Mouse (Mus musculus) left cerebral cortex, adult 2 months (tissue): ENCODE data around the gene Gm49416. TPM values are rescaled to one million over a fixed set of nuclear protein-coding genes. Genes with fewer than 3 reads are reported as not detected.
"Not testable (repeated sequence)": the region's sequence is repeated elsewhere in the genome, so short reads cannot be mapped to it uniquely, and the experiment has no call there.

Experiments used
- DNase-seq, 2 experiments: peaks; one replicate each; pipeline ENCODE4 v3.0.0; 2021 to 2022; ENCODE audit warnings: low spot score in 2 of 2, mixed read lengths in 1 of 2; ENCODE audit errors: extremely low spot score in 1 of 2
- H3K27ac ChIP-seq: fragments of 200-600 bp; 2 replicates; pipeline ENCODE4 v1.8.1; 2022
- H3K4me3 ChIP-seq: fragments of 200-600 bp; 2 replicates; pipeline ENCODE4 v1.8.1; 2022
- CTCF ChIP-seq: fragments of 200-600 bp; IDR thresholded peaks from 2 replicates; pipeline ENCODE4 v1.8.1; 2022; ENCODE audit warnings: antibody characterized with exemption, mild to moderate bottlenecking, moderate library complexity
- intact Hi-C: fragments of 180-260 bp; cut with DNase I; formaldehyde crosslinking; loops from one replicate; pipeline ENCODE4 v1.15.1; 2025
- total RNA-seq, 2 experiments: library from RNA; stranded (reverse); gene quantifications; 2 replicates each; pipeline ENCODE4 v1.2.3; 2021

Gene Gm49416
- total RNA-seq, 2 experiments from 2014 or later = 1.2 to 6.7 TPM

- no peak overlapping the region for H3K4me3 ChIP-seq
- no peak for TF ChIP-seq CTCF
- intact Hi-C loops = no loop called here
- H3K27ac ChIP-seq = peak overlapping the region; percentile 75
- no peak for DNase-seq
Measured at GRCm38 (mm10) chr19:8852236-8852928, 36.3 kb upstream of the Gm49416 start.

GRCm38 (mm10) chr19:8853117-8853516 is 35.6 kb upstream of the Gm49416 start:
- peak overlapping the region; percentile 42; the same call in 1 of the 2 replicates for H3K27ac ChIP-seq
- no peak for TF ChIP-seq CTCF
- intact Hi-C loops = no loop called here

DNA sequence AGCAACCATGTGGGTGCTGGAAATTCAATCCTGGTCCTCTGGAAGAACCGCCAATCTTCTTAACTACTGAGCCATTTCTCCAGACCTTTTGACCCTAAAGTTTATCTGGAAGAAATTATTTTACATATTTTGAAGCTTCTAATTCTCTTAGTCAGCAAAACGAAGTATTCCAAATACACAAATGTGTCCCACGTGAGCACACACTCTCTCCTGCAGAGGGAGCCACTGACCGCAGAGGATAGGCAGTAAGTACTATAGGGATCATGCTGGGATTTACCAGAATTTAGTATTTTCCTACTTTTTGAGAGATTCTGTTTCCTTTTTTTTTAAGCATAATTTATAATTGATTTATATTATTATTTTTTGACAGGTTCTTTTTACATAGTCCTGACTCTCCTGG is 31.0 kb upstream of the Gm49416 start:
- peak; percentile 73 for TF ChIP-seq CTCF
- no peak for DNase-seq
- intact Hi-C loops = loop anchor here (5.0 kb wide), 1 partner anchor 255 kb away; no protein-coding TSS in a partner anchor

More at GRCm38 (mm10) chr19:8853117-8853516, 35.6 kb upstream of the Gm49416 start:
- H3K4me3 ChIP-seq = no peak overlapping the region
- no peak for DNase-seq

GRCm38 (mm10) chr19:8859018-8859417 is 29.7 kb upstream of the Gm49416 start:
- Histone ChIP-seq H3K4me3 (no peak overlapping the region), H3K27ac (no peak overlapping the region)
- intact Hi-C loops = loop anchor here (5.0 kb wide), 1 partner anchor 253 kb away; no protein-coding TSS in a partner anchor
- peak; percentile 47 for TF ChIP-seq CTCF
- no peak for DNase-seq

More for the DNA sequence above, 31.0 kb upstream of the Gm49416 start:
- Histone ChIP-seq H3K4me3 (no peak overlapping the region), H3K27ac (no peak overlapping the region)

DNA sequence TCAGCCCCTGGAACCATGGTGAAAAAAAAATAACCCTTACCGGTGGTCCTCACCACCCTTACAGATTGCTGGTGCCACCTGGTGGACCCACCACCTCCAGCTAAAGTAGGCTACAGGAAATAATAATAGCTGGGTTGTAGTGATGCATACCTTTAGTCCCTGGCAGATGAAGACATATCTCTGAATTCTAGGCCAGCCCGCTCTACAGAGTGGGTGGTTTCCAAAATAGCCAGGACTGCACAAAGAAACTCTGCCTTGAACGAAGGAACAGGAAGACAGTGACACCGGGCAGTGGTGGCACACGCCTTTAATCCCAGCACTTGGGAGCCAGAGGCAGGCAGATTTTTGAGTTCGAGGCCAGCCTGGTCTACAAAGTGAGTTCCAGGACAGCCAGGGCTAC is 24.5 kb upstream of the Gm49416 start:
- no peak overlapping the region for H3K27ac ChIP-seq
- no peak for DNase-seq
- no peak overlapping the region for H3K4me3 ChIP-seq
- intact Hi-C loops = no loop called here
- TF ChIP-seq CTCF = no peak; the same call in 1 of the 2 replicates

DNA sequence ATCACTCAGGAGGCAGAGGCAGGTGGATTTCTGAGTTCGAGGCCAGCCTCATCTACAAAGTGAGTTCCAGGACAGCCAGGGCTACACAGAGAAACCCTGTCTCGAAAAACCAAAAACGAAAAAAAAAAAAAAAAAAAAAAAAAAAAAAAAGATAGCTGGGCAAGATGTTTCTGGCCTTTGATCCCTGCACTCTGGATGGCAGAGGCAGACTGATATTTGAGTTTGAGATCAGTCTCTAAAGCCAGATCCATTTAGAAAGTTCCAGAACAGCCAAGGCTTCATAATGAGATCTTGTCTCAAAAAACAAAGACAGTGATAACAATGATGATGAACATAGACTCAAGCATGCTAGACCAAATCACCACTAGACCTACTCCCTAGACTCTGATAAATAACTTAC is 18.3 kb upstream of the Gm49416 start:
- not testable (repeated sequence) for H3K27ac ChIP-seq

DNA sequence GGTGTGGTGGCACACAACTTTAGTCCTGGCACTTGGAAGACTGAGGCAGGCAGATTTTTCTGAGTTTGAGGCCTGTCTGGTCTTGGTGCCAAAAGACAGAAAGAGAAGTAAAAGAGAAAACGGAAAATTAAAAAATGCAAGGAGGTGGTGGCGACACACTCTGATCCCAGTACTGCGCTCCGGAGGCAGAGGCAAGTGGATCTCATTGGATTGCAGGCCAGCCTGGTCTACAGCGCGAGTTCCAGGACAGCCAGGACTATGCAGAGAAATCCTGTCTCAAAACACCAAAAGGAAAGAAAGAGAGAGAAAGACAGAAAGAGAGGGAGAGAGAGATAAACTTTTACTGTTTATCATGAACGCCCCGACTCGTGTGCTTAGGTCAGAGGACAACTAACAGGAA is 17.9 kb upstream of the Gm49416 start:
- intact Hi-C loops = loop anchor here (1.0 kb wide), 1 partner anchor 52 kb away; the partner anchor contains the start of gene Ttc9c
- no peak for TF ChIP-seq CTCF

More for the DNA sequence above, 18.3 kb upstream of the Gm49416 start:
- intact Hi-C loops, DNase-seq, H3K4me3 ChIP-seq: not testable (repeated sequence)

GRCm38 (mm10) chr19:8871267-8872186 is 17.2 kb upstream of the Gm49416 start, which contains the start of gene Ubxn1:
TSS of gene Ubxn1 (plus strand) at chr19:8871496.
- DNase-seq = peak; percentile 97 to 99
- Histone ChIP-seq H3K27ac (peak within 1 kb of the TSS; percentile 82), H3K4me3 (peak within 1 kb of the TSS; percentile 88)
- TF ChIP-seq CTCF = no peak
- intact Hi-C loops = loop anchor here (1.0 kb wide), 1 partner anchor 52 kb away; the partner anchor contains the start of gene Ttc9c

More for the DNA sequence above, 17.9 kb upstream of the Gm49416 start:
- no peak for DNase-seq
- H3K27ac ChIP-seq = peak overlapping the region; percentile 82
- H3K4me3 ChIP-seq = peak overlapping the region; percentile 88

GRCm38 (mm10) chr19:8872266-8872840 is 16.4 kb upstream of the Gm49416 start:
- TF ChIP-seq CTCF = no peak
- Histone ChIP-seq H3K4me3 (peak overlapping the region; percentile 88), H3K27ac (no peak overlapping the region; the same call in 1 of the 2 replicates)
- intact Hi-C loops = no loop called here
- DNase-seq = no peak

GRCm38 (mm10) chr19:8875031-8875430 is 13.7 kb upstream of the Gm49416 start:
- no peak overlapping the region for H3K4me3 ChIP-seq
- intact Hi-C loops = no loop called here
- no peak overlapping the region for H3K27ac ChIP-seq
- DNase-seq = no peak
- TF ChIP-seq CTCF = no peak

DNA sequence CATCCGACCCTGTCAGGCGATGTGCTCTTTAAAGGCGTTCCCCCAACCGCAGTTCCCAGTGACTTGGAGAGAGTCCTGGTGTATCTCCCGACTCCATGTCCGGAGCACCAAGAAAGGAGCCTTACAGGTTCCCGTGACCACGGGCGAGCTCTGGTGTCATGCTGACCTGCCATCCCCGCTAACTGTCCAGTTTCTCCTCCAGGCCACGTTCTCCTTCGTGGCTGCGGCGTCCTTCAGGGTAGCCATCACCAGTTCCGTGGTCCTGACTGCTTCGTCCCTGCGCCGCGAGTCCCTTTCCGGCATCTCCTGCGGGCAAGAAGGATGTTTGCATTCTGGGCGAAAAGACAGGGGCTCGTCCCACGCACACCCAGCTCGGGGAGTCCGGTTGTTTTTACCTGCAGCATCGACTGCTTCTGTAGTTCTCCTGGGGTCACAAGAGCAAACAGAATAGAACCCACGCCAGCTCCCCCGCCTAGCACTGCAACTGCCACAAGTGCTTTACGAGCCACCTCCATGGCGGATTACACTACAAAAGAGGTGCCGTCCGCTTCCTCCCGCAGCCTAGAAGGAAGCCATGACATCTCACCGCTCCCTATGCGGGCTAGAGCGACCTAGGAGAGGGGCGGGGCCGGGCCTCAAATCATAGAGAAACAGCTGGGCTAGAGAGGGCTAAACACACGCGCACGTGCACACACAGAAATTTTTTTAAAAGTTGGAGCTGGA is 8.3 kb upstream of the Gm49416 start, which contains the start of gene Uqcc3:
Gene Uqcc3 (minus strand): TSS at position 613 of the 723 bp plus-strand sequence.
- intact Hi-C loops = no loop called here
- TF ChIP-seq CTCF = no peak
- peak; percentile 86 for DNase-seq
- Histone ChIP-seq H3K27ac (peak within 1 kb of the TSS; percentile 95), H3K4me3 (peak within 1 kb of the TSS; percentile 90)
